Mouse (Mus musculus): ENCODE data around the gene Man1c1. TPM values are rescaled to one million over a fixed set of nuclear protein-coding genes. Genes with fewer than 3 reads are reported as not detected.

Man1c1 gene
- polyA plus RNA-seq, 1 experiment from 2014 or later: 3.7 TPM

DNA sequence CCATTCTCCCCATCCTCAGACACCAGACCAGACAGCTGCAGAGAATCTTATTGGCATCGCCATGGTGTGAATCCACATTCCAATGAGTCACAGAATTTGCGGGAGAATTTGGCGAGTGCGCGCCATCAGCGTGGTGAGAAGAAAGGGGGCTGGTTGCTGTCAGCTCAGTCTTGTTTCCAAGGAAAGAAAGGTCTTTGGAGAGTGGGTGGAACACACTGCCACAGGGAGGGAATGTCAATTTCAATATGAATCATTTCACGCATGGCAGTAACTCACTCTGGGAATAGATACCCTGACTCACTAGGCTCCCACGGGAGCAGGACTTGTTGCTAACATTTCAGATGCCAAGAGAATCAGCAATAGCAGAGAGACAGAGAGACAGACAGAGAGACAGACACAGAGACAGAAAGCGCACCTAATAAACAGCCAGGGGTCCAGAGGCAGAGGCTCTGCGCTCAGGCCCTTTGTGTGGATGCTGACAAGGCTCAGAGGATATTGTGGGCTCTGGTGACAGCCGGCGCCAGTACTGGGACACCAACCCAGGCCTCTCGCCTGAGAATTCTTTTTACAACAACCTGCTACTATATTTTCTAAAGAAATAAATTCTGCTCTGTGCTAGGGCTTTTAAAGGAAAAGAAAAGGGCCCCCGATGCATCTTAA lies 72.5 kb downstream of the Man1c1 start:
- no peaks in the 10 kb centered on the region for H3K27me3 ChIP-seq (ENCODE audit: insufficient read depth, low read length)
- H3K9me3 ChIP-seq (ENCODE audit: low read length): no peaks in the 10 kb centered on the region; the same call in 1 of the 2 replicates
- WGBS: 76% methylated on average over 14 of the region's 14 CpGs
- no peak overlapping the region for H3K4me2 ChIP-seq (replicated peaks; ENCODE audit: low read depth, low read length)
- no peak overlapping the region for H3K9ac ChIP-seq (replicated peaks; ENCODE audit: low read length)
- H3K36me3 ChIP-seq (ENCODE audit: insufficient read depth, low read length): no peaks in the 10 kb centered on the region
- no peak overlapping the region for H3K4me3 ChIP-seq (ENCODE audit: low read length)
- peak overlapping the region; percentile 57 for H3K27ac ChIP-seq (ENCODE audit: low read length)
- H3K4me1 ChIP-seq (ENCODE audit: insufficient read depth, low read length): peaks cover 39% of the 10 kb centered on the region
- no peak for ATAC-seq (ENCODE audit: low FRiP score, low TSS enrichment)

DNA sequence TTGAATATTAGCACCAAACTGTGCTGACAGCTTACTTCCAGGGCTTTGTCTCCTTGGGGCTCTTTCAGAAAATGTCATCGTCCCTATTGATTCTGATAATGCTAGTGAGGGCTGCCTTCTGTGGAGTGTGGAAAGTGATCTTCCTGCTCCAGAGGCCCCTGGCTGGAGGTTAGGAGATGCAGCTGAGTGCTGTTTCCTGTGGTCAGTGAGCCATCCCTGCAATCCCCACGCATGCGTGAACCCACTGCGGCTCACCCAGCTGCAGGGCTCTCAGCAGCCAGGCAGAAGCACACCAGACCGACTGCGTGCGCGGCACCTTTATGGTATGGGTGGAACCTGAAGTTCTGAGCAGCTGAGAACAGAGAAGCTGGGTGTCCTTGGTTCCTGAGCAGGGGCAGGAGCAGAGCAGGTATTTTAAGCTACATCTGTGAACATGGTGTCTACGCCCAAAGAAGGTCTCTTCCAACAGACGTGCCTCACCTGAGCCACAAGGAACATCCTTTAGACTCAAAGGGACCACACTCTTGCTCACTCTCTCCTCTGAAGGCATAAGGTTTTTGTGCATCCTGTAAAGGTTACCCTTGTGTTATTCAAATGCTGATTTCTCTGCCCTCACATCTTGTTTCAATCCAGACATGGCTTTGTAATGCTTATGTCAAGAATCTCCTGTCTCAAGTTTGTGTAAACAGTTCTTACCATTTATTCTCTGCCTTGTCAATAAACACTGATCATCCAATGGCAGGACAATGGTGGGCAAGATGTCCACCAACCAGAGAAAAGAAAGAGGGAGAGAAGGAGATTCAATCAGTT lies 75.3 kb downstream of the Man1c1 start:
- H3K9ac ChIP-seq (replicated peaks; ENCODE audit: low read length): no peak overlapping the region
- WGBS: 47% methylated on average over 10 of the region's 10 CpGs

DNA sequence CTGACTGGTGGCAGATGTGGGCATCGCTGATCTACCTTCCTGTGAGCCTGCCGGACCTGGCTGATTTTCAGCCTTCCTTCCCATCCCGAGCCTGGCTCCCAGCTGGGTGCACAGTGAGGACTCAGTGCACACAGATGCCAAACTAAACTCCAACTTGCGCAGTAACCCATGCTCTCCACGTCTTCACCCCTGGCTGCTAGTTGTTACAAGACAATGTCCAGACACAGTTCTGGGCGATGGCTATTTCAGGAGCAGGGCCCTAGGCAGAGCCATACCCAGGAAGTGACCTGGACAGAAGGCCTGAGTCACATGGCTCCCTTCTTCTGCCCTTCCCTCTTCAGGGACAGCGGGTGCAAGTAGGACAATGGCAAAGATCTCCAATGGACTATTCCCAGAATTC lies 76.0 kb downstream of the Man1c1 start:
- no peak overlapping the region for H3K9ac ChIP-seq (replicated peaks; ENCODE audit: low read length)
- H3K4me1 ChIP-seq (ENCODE audit: insufficient read depth, low read length): peaks cover 33% of the 10 kb centered on the region
- H3K27ac ChIP-seq (ENCODE audit: low read length): no peak overlapping the region
- no peaks in the 10 kb centered on the region for H3K27me3 ChIP-seq (ENCODE audit: insufficient read depth, low read length)
- no peak for ATAC-seq (ENCODE audit: low FRiP score, low TSS enrichment)
- H3K4me3 ChIP-seq (ENCODE audit: low read length): no peak overlapping the region
- WGBS: 77% methylated on average over 7 of the region's 7 CpGs
- no peaks in the 10 kb centered on the region for H3K36me3 ChIP-seq (ENCODE audit: insufficient read depth, low read length)
- no peak overlapping the region for H3K4me2 ChIP-seq (replicated peaks; ENCODE audit: low read depth, low read length)
- H3K9me3 ChIP-seq (ENCODE audit: low read length): no peaks in the 10 kb centered on the region; the same call in 1 of the 2 replicates

More for the DNA sequence above, 75.3 kb downstream of the Man1c1 start:
- H3K36me3 ChIP-seq (ENCODE audit: insufficient read depth, low read length): no peaks in the 10 kb centered on the region
- peaks cover 41% of the 10 kb centered on the region for H3K4me1 ChIP-seq (ENCODE audit: insufficient read depth, low read length)
- H3K9me3 ChIP-seq (ENCODE audit: low read length): no peaks in the 10 kb centered on the region; the same call in 1 of the 2 replicates
- no peak overlapping the region for H3K4me3 ChIP-seq (ENCODE audit: low read length)
- no peak for ATAC-seq (ENCODE audit: low FRiP score, low TSS enrichment)
- H3K4me2 ChIP-seq (replicated peaks; ENCODE audit: low read depth, low read length): no peak overlapping the region
- H3K27ac ChIP-seq (ENCODE audit: low read length): no peak overlapping the region
- H3K27me3 ChIP-seq (ENCODE audit: insufficient read depth, low read length): no peaks in the 10 kb centered on the region

DNA sequence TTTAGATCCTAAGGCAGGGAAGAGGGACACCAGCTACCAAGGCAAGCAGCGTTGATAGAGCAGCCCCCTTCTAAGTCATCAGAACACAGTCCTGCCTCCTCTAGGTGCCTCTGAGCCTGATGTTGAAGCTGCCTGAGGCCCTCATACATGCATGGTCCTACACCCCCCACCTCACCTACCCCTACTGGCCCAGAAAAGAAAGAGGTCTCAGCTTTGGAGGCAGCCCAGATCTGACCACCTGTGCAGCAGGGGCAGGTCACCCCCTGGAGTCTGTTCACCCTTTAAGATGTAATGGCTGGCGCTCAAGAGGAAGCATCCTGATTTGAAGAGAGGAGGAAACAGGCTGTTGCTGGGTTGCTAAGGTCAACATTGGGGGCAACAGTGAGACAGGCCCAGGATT lies 77.2 kb downstream of the Man1c1 start:
- WGBS: 77% methylated on average over 2 of the region's 2 CpGs

DNA sequence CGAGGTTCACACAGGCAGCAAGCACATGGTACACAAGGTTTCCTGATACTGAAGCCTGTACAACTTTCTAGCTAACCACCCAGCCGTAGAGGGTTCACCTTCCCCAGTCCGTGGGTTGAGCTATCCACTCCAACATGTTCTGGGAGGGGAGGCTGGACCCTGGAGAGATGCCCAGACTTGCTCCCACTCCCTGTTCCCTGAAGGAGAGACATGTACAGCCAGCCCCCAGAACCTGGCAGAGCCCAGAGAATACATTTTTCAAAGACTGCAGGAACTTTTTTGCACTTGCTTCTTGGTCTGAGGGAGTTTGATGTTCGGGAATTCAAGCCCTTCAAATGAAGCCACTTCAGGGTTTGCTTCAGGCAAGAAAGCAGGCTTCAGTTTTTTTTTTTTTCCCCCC lies 77.7 kb downstream of the Man1c1 start:
- Histone ChIP-seq H3K27me3 (ENCODE audit: insufficient read depth, low read length) (no peaks in the 10 kb centered on the region), H3K9me3 (ENCODE audit: low read length) (no peaks in the 10 kb centered on the region; the same call in 1 of the 2 replicates), H3K36me3 (ENCODE audit: insufficient read depth, low read length) (no peaks in the 10 kb centered on the region), H3K4me2 (replicated peaks; ENCODE audit: low read depth, low read length) (no peak overlapping the region), H3K4me3 (ENCODE audit: low read length) (no peak overlapping the region), H3K9ac (replicated peaks; ENCODE audit: low read length) (no peak overlapping the region), H3K27ac (ENCODE audit: low read length) (no peak overlapping the region), H3K4me1 (ENCODE audit: insufficient read depth, low read length) (peaks cover 16% of the 10 kb centered on the region)
- WGBS: 71% methylated on average over 4 of the region's 4 CpGs
- ATAC-seq (ENCODE audit: low FRiP score, low TSS enrichment): no peak

More for the DNA sequence above, 77.2 kb downstream of the Man1c1 start:
- Histone ChIP-seq H3K27me3 (ENCODE audit: insufficient read depth, low read length) (no peaks in the 10 kb centered on the region), H3K36me3 (ENCODE audit: insufficient read depth, low read length) (no peaks in the 10 kb centered on the region), H3K27ac (ENCODE audit: low read length) (no peak overlapping the region), H3K4me3 (ENCODE audit: low read length) (no peak overlapping the region), H3K4me1 (ENCODE audit: insufficient read depth, low read length) (peaks cover 22% of the 10 kb centered on the region), H3K4me2 (replicated peaks; ENCODE audit: low read depth, low read length) (no peak overlapping the region), H3K9me3 (ENCODE audit: low read length) (no peaks in the 10 kb centered on the region; the same call in 1 of the 2 replicates), H3K9ac (replicated peaks; ENCODE audit: low read length) (no peak overlapping the region)
- ATAC-seq (ENCODE audit: low FRiP score, low TSS enrichment): no peak

DNA sequence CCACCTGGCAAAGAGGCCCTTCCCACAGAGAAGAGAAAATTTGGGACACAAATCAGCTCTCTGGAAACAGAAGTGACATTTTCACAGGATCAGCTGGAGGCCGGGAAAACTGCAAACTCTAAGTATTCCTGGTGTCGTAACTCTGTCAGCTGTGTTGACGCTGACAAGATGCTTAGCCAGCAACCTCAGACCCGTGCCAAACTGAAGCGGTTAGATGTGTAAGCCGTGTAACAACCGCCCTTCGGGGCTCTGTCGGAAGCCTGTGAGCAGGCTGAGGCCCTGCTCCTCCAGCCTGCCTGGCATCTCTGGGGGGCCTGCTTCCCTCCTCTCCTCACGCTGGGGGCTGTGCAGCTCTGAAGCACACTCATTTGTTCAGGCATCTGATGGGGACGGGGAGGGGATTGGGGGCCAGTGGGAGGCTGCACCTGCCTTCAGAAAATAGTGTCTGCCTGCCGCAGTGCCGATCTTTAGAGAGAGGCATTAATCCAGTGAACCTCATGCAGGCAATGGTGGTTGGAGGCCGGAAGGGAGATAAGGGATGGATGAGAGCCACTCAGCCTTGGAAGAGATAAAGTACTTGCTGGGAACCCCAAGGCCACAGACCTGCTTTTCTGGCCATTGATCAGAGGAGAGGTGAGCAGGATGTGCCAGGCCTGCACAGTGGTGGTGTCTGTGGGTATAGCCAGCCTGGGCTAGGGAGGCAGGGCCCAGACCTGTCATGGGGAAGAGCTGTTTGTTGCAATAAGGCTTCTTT lies 79.8 kb downstream of the Man1c1 start:
- no peaks in the 10 kb centered on the region for H3K27me3 ChIP-seq (ENCODE audit: insufficient read depth, low read length)

DNA sequence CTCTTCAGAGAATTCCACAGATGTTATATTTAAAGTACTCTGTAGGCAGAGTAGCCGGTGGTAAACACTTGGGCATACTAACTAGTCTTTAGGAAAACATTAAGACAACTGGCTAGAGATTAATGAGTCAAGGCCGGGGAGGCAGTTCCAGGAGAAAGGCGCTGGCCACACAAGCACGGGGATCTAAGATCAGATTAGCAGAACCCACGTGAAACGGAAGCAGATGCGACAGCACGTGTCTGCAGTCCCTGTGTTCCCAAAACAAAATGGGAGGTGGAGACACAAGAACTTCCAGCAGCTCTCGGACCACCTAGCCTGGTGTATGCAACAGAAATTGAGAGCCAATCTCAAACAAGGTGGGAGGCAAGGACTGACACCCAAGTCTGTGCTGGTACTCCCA lies 82.4 kb downstream of the Man1c1 start:
- H3K27ac ChIP-seq (ENCODE audit: low read length): no peak overlapping the region
- 46% methylated on average over 9 of the region's 9 CpGs for WGBS

More for the DNA sequence above, 79.8 kb downstream of the Man1c1 start:
- Histone ChIP-seq H3K4me1 (ENCODE audit: insufficient read depth, low read length) (peaks cover 22% of the 10 kb centered on the region), H3K36me3 (ENCODE audit: insufficient read depth, low read length) (no peaks in the 10 kb centered on the region), H3K9ac (replicated peaks; ENCODE audit: low read length) (no peak overlapping the region), H3K27ac (ENCODE audit: low read length) (no peak overlapping the region), H3K9me3 (ENCODE audit: low read length) (no peaks in the 10 kb centered on the region), H3K4me3 (ENCODE audit: low read length) (no peak overlapping the region), H3K4me2 (replicated peaks; ENCODE audit: low read depth, low read length) (no peak overlapping the region)
- 29% methylated on average over 14 of the region's 14 CpGs for WGBS
- ATAC-seq (ENCODE audit: low FRiP score, low TSS enrichment): 0 out of 2 replicates have a peak, but pooled peaks have one; percentile 53

DNA sequence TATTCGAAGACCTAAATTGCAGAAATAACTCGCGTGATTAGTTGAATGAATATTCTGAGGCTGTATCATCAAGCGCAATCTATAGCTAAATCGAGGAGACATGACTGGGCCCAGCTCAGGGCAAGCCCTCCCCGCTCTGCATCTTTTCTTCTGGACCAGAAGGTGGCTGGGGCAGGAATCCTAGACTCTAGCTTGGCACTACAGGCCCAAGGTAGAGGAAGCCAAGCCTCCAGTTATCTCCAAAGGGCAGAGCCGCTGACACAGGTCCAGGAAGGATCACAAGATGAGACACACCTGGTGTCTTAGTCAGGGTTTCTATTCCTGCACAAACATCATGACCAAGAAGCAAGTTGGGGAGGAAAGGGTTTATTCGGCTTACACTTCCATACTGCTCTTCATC lies 83.8 kb downstream of the Man1c1 start:
- 74% methylated on average over 8 of the region's 8 CpGs for WGBS
- no peaks in the 10 kb centered on the region for H3K36me3 ChIP-seq (ENCODE audit: insufficient read depth, low read length)
- no peaks in the 10 kb centered on the region for H3K27me3 ChIP-seq (ENCODE audit: insufficient read depth, low read length)
- 0 out of 2 replicates have a peak overlapping the region, but pooled peaks have one; percentile 19 for H3K9ac ChIP-seq (replicated peaks; ENCODE audit: low read length)
- no peak for ATAC-seq (ENCODE audit: low FRiP score, low TSS enrichment)
- no peak overlapping the region for H3K4me3 ChIP-seq (ENCODE audit: low read length)
- no peak overlapping the region for H3K27ac ChIP-seq (ENCODE audit: low read length)
- no peak overlapping the region for H3K4me2 ChIP-seq (replicated peaks; ENCODE audit: low read depth, low read length)
- peaks cover 3% of the 10 kb centered on the region; the same call in 1 of the 2 replicates for H3K9me3 ChIP-seq (ENCODE audit: low read length)
- peaks cover 11% of the 10 kb centered on the region for H3K4me1 ChIP-seq (ENCODE audit: insufficient read depth, low read length)

More for the DNA sequence above, 82.4 kb downstream of the Man1c1 start:
- no peak overlapping the region for H3K9ac ChIP-seq (replicated peaks; ENCODE audit: low read length)
- H3K4me1 ChIP-seq (ENCODE audit: insufficient read depth, low read length): peaks cover 11% of the 10 kb centered on the region
- H3K9me3 ChIP-seq (ENCODE audit: low read length): peaks cover 3% of the 10 kb centered on the region; the same call in 1 of the 2 replicates
- no peak for ATAC-seq (ENCODE audit: low FRiP score, low TSS enrichment)
- H3K27me3 ChIP-seq (ENCODE audit: insufficient read depth, low read length): no peaks in the 10 kb centered on the region
- H3K4me3 ChIP-seq (ENCODE audit: low read length): no peak overlapping the region
- no peak overlapping the region for H3K4me2 ChIP-seq (replicated peaks; ENCODE audit: low read depth, low read length)
- no peaks in the 10 kb centered on the region for H3K36me3 ChIP-seq (ENCODE audit: insufficient read depth, low read length)

DNA sequence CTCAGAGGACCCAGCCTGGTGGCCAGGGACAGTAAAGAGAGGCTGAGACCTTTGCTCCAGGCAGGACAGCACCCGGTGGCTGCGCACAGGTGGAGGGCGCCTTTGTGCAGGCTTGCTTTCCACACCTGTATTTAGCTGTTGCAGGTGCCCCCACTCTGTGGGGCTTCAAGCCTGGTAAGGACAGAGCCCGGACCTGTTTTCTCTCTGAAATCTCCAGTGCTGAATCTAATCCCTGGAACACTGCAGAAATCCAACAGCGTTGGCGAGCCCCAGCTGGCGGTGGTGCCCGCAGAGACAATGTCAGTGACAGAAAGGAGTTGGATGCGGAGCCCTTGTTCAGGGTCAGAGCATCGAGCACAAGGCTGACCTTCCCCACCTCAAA lies 84.6 kb downstream of the Man1c1 start:
- Histone ChIP-seq H3K9ac (replicated peaks; ENCODE audit: low read length) (0 out of 2 replicates have a peak overlapping the region, but pooled peaks have one; percentile 19), H3K27ac (ENCODE audit: low read length) (no peak overlapping the region), H3K9me3 (ENCODE audit: low read length) (peaks cover 3% of the 10 kb centered on the region; the same call in 1 of the 2 replicates), H3K27me3 (ENCODE audit: insufficient read depth, low read length) (no peaks in the 10 kb centered on the region), H3K4me1 (ENCODE audit: insufficient read depth, low read length) (peaks cover 11% of the 10 kb centered on the region), H3K4me2 (replicated peaks; ENCODE audit: low read depth, low read length) (no peak overlapping the region), H3K36me3 (ENCODE audit: insufficient read depth, low read length) (no peaks in the 10 kb centered on the region), H3K4me3 (ENCODE audit: low read length) (no peak overlapping the region)
- no peak for ATAC-seq (ENCODE audit: low FRiP score, low TSS enrichment)
- 59% methylated on average over 10 of the region's 10 CpGs for WGBS

All from kidney, embryonic 16.5 days (tissue).